Mouse (Mus musculus) ES-Bruce4 (cell line): ENCODE measurements around the gene Htr2a.

Experiments
- CTCF ChIP-seq: IDR thresholded peaks from one replicate; pipeline ENCODE4 v1.8.1; 2011; ENCODE audit warnings: low read depth, low read length
- EP300 ChIP-seq: IDR thresholded peaks from 2 replicates; pipeline ENCODE4 v1.6.1; 2011; ENCODE audit warnings: low read depth, low read length; ENCODE audit not compliant: insufficient read depth

- TF ChIP-seq CTCF = no peak
- TF ChIP-seq EP300 = no peak
Measured at GRCm38 (mm10) chr14:74640819-74641381, at the start of gene Htr2a.
